Mouse (Mus musculus) heart, postnatal 0 days (tissue): Measurements from ENCODE around the gene Pard3.

Source experiments
- CTCF ChIP-seq: IDR thresholded peaks from 2 replicates; pipeline ENCODE4 v1.5.1; 2016; ENCODE audit warnings: antibody characterized with exemption, control low read depth, low read depth
- EP300 ChIP-seq: IDR thresholded peaks from 2 replicates; pipeline ENCODE4 v1.6.1; 2016; ENCODE audit warnings: antibody characterized with exemption, low read depth

GRCm38 (mm10) chr8:127345912-127346423 lies 282.3 kb downstream of the Pard3 start:
- TF ChIP-seq CTCF, result no peak
- TF ChIP-seq EP300, result no peak
